8 mouse cellular contexts compared by ENCODE assay signal in the genomic region with DNA sequence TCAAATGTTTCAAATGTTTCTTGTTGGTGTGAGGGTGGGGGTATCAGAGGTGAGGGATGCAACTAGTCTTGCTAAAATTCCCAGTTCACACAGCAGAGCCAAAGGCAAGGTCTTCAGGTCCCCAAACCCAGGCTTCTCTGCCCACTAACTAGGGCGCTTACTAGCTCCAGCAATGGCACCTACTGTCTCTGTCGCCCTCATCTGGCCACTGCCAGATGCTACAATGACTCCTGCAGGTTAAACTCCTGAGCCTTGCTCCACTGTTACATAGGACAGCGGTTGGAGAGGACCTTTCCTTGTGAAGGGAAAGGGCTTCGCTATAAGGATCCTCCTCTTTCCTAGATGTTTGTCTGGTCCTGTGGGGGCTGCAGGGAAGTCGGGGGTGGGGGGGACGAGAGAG. TPM values are rescaled to one million over a fixed set of nuclear protein-coding genes. Genes with fewer than 3 reads are reported as not detected.
A peak's percentile ranks its signal among the peaks of the same experiment; 100 is the strongest.
DNase-seq lines count a peak whose midpoint lies in the region; ATAC-seq lines count a peak whose summit lies in the region.

No protein-coding gene starts in this region.

- 7% methylated on average over 6 of the region's 6 CpGs for WGBS in intestine, embryonic 16.5 days
- 8% methylated on average over 6 of the region's 6 CpGs for WGBS in liver, embryonic 11.5 days

- H3K4me3 ChIP-seq in intestine, embryonic 16.5 days (ENCODE audit: low read length), result no peak overlapping the region
- 0 out of 2 replicates have a peak overlapping the region, but pooled peaks have one; percentile 15 for H3K4me3 ChIP-seq in liver, embryonic 11.5 days (ENCODE audit: low read depth, low read length)

- H3K9me3 ChIP-seq in intestine, embryonic 16.5 days (ENCODE audit: control insufficient read depth, low read length), result no peaks in the 10 kb centered on the region
- H3K9me3 ChIP-seq in liver, embryonic 11.5 days (ENCODE audit: control insufficient read depth, low read length), result no peaks in the 10 kb centered on the region

- ATAC-seq in intestine, embryonic 16.5 days, result peak; percentile 60; the same call in 1 of the 2 replicates
- peak; percentile 53; the same call in 1 of the 2 replicates for ATAC-seq in liver, embryonic 11.5 days (replicated peaks; ENCODE audit: low FRiP score)

- H3K27me3 ChIP-seq in intestine, embryonic 16.5 days (replicated peaks; ENCODE audit: control insufficient read depth, insufficient read depth, low read length), result no peaks in the 10 kb centered on the region
- no peaks in the 10 kb centered on the region for H3K27me3 ChIP-seq in liver, embryonic 11.5 days (replicated peaks; ENCODE audit: control insufficient read depth, insufficient read depth, low read length)

- H3K4me1 ChIP-seq in intestine, embryonic 16.5 days (ENCODE audit: control insufficient read depth, insufficient read depth, low read length), result peaks cover 12% of the 10 kb centered on the region
- peaks cover 17% of the 10 kb centered on the region for H3K4me1 ChIP-seq in liver, embryonic 11.5 days (replicated peaks; ENCODE audit: control insufficient read depth, insufficient read depth, low read length)

- no peaks in the 10 kb centered on the region for H3K36me3 ChIP-seq in intestine, embryonic 16.5 days (ENCODE audit: control insufficient read depth, insufficient read depth, low read length)
- no peaks in the 10 kb centered on the region for H3K36me3 ChIP-seq in liver, embryonic 11.5 days (ENCODE audit: control insufficient read depth, insufficient read depth, low read length)

- DNase-seq in left cerebral cortex, adult 18-20 months (ENCODE audit: low spot score in 2 of 2), result peak; percentile 67 to 75
- DNase-seq in left cerebral cortex, adult 11 months (ENCODE audit: low spot score), result no peak
- DNase-seq in R1 (ENCODE audit: low read depth, low spot score), result peak; percentile 74
- DNase-seq in embryo, embryonic 10.5 days (ENCODE audit: low spot score), result peak; percentile 84
- peak; percentile 60 for DNase-seq in liver, embryonic 11.5 days (ENCODE audit: low spot score)
- DNase-seq in ovary, postnatal 36 days (ENCODE audit: low spot score), result peak; percentile 73
- peak; percentile 87 for DNase-seq in thymus, postnatal 4 days

- no peak overlapping the region for H3K27ac ChIP-seq in intestine, embryonic 16.5 days (ENCODE audit: low read length)
- no peak overlapping the region for H3K27ac ChIP-seq in liver, embryonic 11.5 days (ENCODE audit: low read depth, low read length)

- no peak overlapping the region for H3K4me2 ChIP-seq in intestine, embryonic 16.5 days (ENCODE audit: low read depth, low read length)
- peak overlapping the region; percentile 18; the same call in 1 of the 2 replicates for H3K4me2 ChIP-seq in liver, embryonic 11.5 days

- H3K9ac ChIP-seq in intestine, embryonic 16.5 days (ENCODE audit: low read depth, low read length), result no peak overlapping the region
- no peak overlapping the region for H3K9ac ChIP-seq in liver, embryonic 11.5 days (ENCODE audit: low read depth, low read length)

RNA-seq across cellular contexts. Expression of a gene that starts 2.1 kb away (rescaled TPM):
- under 1 TPM; 0.26 to 0.47 TPM for total RNA-seq in left cerebral cortex, adult 18-20 months (2021)
- polyA plus RNA-seq in intestine, embryonic 16.5 days (2015; fragmentation: Nextera tagmentation; extraction: Ambion mirVana), result 15.7 and 16.5 TPM in 2 replicates
- 17.6 and 18.8 TPM in 2 replicates for polyA plus RNA-seq in liver, embryonic 11.5 days (2014; fragmentation: Nextera tagmentation; extraction: Ambion mirVana)

RNA-seq across cellular contexts. Expression of a gene that starts 17.8 kb away (rescaled TPM):
- 100 to 1,000 TPM; 108 to 123 TPM for total RNA-seq in left cerebral cortex, adult 18-20 months (2021)
- polyA plus RNA-seq in intestine, embryonic 16.5 days (2015; fragmentation: Nextera tagmentation; extraction: Ambion mirVana), result 8.1 and 8.9 TPM in 2 replicates
- 2.6 and 3.0 TPM in 2 replicates for polyA plus RNA-seq in liver, embryonic 11.5 days (2014; fragmentation: Nextera tagmentation; extraction: Ambion mirVana)

RNA-seq across cellular contexts. Expression of a gene that starts 40.1 kb away (rescaled TPM):
- 1 to 10 TPM; 6.6 to 8.5 TPM for total RNA-seq in left cerebral cortex, adult 18-20 months (2021)
- polyA plus RNA-seq in intestine, embryonic 16.5 days (2015; fragmentation: Nextera tagmentation; extraction: Ambion mirVana), result 28.1 and 28.8 TPM in 2 replicates
- 23.5 and 25.9 TPM in 2 replicates for polyA plus RNA-seq in liver, embryonic 11.5 days (2014; fragmentation: Nextera tagmentation; extraction: Ambion mirVana)

RNA-seq across cellular contexts. Expression of a gene that starts 46.6 kb away (rescaled TPM):
- total RNA-seq in left cerebral cortex, adult 18-20 months (2021), result 1 to 10 TPM; 9.1 to 9.8 TPM
- polyA plus RNA-seq in intestine, embryonic 16.5 days (2015; fragmentation: Nextera tagmentation; extraction: Ambion mirVana), result 7.7 and 8.3 TPM in 2 replicates
- polyA plus RNA-seq in liver, embryonic 11.5 days (2014; fragmentation: Nextera tagmentation; extraction: Ambion mirVana), result 11.1 and 11.8 TPM in 2 replicates
